Comparison of ENCODE assay signal across 15 mouse cellular contexts in genomic region chr16:34984203-34985030, GRCm38 (mm10). TPM values are rescaled to one million over a fixed set of nuclear protein-coding genes. Genes with fewer than 3 reads are reported as not detected.
A peak's percentile ranks its signal among the peaks of the same experiment; 100 is the strongest.
DNase-seq lines count a peak whose midpoint lies in the region; ATAC-seq and TF ChIP-seq lines count a peak whose summit lies in the region.
"Had no signal": no experiment of that assay in that cellular context is flagged by ENCODE, and none has a peak within 500 bp of the region (broad histone marks: within the 10 kb centered on the region; RNA-seq: fewer than 3 reads in every experiment).

No protein-coding gene starts in this region.

- H3K36me3 ChIP-seq in heart, embryonic 12.5 days, result no peaks in the 10 kb centered on the region
- peaks cover 77% of the 10 kb centered on the region for H3K36me3 ChIP-seq in lung, embryonic 14.5 days (ENCODE audit: insufficient read depth)
- peaks cover 6% of the 10 kb centered on the region; the same call in 1 of the 2 replicates for H3K36me3 ChIP-seq in stomach, embryonic 16.5 days (ENCODE audit: control insufficient read depth, insufficient read depth, low read length)

- no peak for DNase-seq in heart, adult 11 months
- DNase-seq in lung, embryonic 14.5 days, result no peak
- DNase-seq in lung, adult 2 months, result no peak
- DNase-seq in forelimb bud, embryonic 11.5 days (ENCODE audit: low read depth, low spot score), result peak; percentile 26
- DNase-seq in cerebellum, postnatal 14 days, result no peak
- no peak for DNase-seq in urinary bladder, adult 18-20 months (ENCODE audit: low spot score in 2 of 2)
- DNase-seq: cerebellum, adult 18-20 months; kidney, postnatal 14 days; liver, postnatal 0 days; right cerebral cortex, postnatal 14 days; thymus, adult 2 months had no signal

- H3K9me3 ChIP-seq in heart, embryonic 12.5 days (replicated peaks), result no peaks in the 10 kb centered on the region
- H3K9me3 ChIP-seq in lung, embryonic 14.5 days (ENCODE audit: low read depth, low read length), result no peaks in the 10 kb centered on the region
- no peaks in the 10 kb centered on the region for H3K9me3 ChIP-seq in stomach, embryonic 16.5 days (replicated peaks; ENCODE audit: control insufficient read depth, low read length)
- H3K9me3 ChIP-seq: midbrain, embryonic 10.5 days had no signal

- TF ChIP-seq POLR2A in lung, adult 2 months (IDR thresholded peaks at IDR 0.05; ENCODE audit: borderline replicate concordance, extremely low read depth, low read depth, low read length), result no peak

- H3K4me2 ChIP-seq in heart, embryonic 12.5 days, result peak overlapping the region; percentile 30; the same call in 1 of the 2 replicates
- no peak overlapping the region for H3K4me2 ChIP-seq in lung, embryonic 14.5 days
- H3K4me2 ChIP-seq in stomach, embryonic 16.5 days (ENCODE audit: low read depth, low read length), result no peak overlapping the region
- H3K4me2 ChIP-seq: hindbrain, embryonic 14.5 days had no signal

- peak overlapping the region; percentile 55; the same call in 1 of the 2 replicates for H3K27ac ChIP-seq in heart, embryonic 12.5 days (ENCODE audit: poor library complexity, severe bottlenecking)
- no peak overlapping the region; the same call in 1 of the 2 replicates for H3K27ac ChIP-seq in lung, embryonic 14.5 days (ENCODE audit: low read depth)
- peak overlapping the region; percentile 66 for H3K27ac ChIP-seq in stomach, embryonic 16.5 days (ENCODE audit: low read length)
- H3K27ac ChIP-seq: hindbrain, embryonic 14.5 days; midbrain, embryonic 10.5 days had no signal

- 43% methylated on average over 11 of the region's 11 CpGs for WGBS in heart, embryonic 12.5 days
- WGBS in lung, embryonic 14.5 days, result 34% methylated on average over 11 of the region's 11 CpGs
- 54% methylated on average over 11 of the region's 11 CpGs for WGBS in lung, adult 2 months
- 30% methylated on average over 11 of the region's 11 CpGs for WGBS in stomach, embryonic 16.5 days

- no peak for TF ChIP-seq CTCF in lung, embryonic 14.5 days (IDR thresholded peaks at IDR 0.05; ENCODE audit: low read depth)
- no peak for TF ChIP-seq CTCF in lung, adult 2 months (IDR thresholded peaks at IDR 0.05; ENCODE audit: insufficient read depth, low read length)

- H3K27me3 ChIP-seq in heart, embryonic 12.5 days (replicated peaks), result no peaks in the 10 kb centered on the region; the same call in 1 of the 2 replicates
- H3K27me3 ChIP-seq in lung, embryonic 14.5 days (ENCODE audit: insufficient read depth, low read length), result no peaks in the 10 kb centered on the region
- no peaks in the 10 kb centered on the region for H3K27me3 ChIP-seq in stomach, embryonic 16.5 days (ENCODE audit: control insufficient read depth, insufficient read depth, low read length)

- no peak overlapping the region for H3K9ac ChIP-seq in heart, embryonic 12.5 days
- no peak overlapping the region for H3K9ac ChIP-seq in lung, embryonic 14.5 days
- H3K9ac ChIP-seq in stomach, embryonic 16.5 days (ENCODE audit: low read length), result no peak overlapping the region
- H3K9ac ChIP-seq: hindbrain, embryonic 14.5 days; liver, postnatal 0 days had no signal

- no peak for ATAC-seq in heart, embryonic 12.5 days (ENCODE audit: insufficient number of reproducible peaks, low FRiP score)
- peak; percentile 42; the same call in 1 of the 2 replicates for ATAC-seq in lung, embryonic 14.5 days (ENCODE audit: insufficient read depth)
- peak; percentile 15 for ATAC-seq in stomach, embryonic 16.5 days (ENCODE audit: insufficient read depth, low FRiP score)
- ATAC-seq: liver, postnatal 0 days had no signal

- H3K4me1 ChIP-seq in heart, embryonic 12.5 days (replicated peaks), result peaks cover 34% of the 10 kb centered on the region
- H3K4me1 ChIP-seq in lung, embryonic 14.5 days (ENCODE audit: insufficient read depth), result 0 out of 2 replicates have a peak, but pooled peaks cover 4% of the 10 kb centered on the region
- H3K4me1 ChIP-seq in lung, adult 2 months (ENCODE audit: control insufficient read depth, insufficient read depth, low read length), result no peaks in the 10 kb centered on the region
- peaks cover 12% of the 10 kb centered on the region for H3K4me1 ChIP-seq in stomach, embryonic 16.5 days (ENCODE audit: control insufficient read depth, insufficient read depth, low read length)

- H3K4me3 ChIP-seq in heart, embryonic 12.5 days, result no peak overlapping the region
- no peak overlapping the region for H3K4me3 ChIP-seq in lung, embryonic 14.5 days (ENCODE audit: low read depth, low read length)
- no peak overlapping the region for H3K4me3 ChIP-seq in lung, adult 2 months (replicated peaks; ENCODE audit: extremely low read depth, low read depth, low read length)
- no peak overlapping the region for H3K4me3 ChIP-seq in stomach, embryonic 16.5 days (replicated peaks; ENCODE audit: low read length)
- H3K4me3 ChIP-seq: midbrain, embryonic 10.5 days had no signal

RNA-seq across cellular contexts. Expression of gene Hacd2, which starts 37.8 kb away (rescaled TPM):
- polyA plus RNA-seq in heart, embryonic 12.5 days (2016; fragmentation: Nextera tagmentation; extraction: Ambion mirVana), result 54.6 and 60.0 TPM in 2 replicates
- 49.7 and 50.8 TPM in 2 replicates for polyA plus RNA-seq in lung, embryonic 14.5 days (2014; fragmentation: Nextera tagmentation; extraction: Ambion mirVana)
- 22.5 and 22.7 TPM in 2 replicates for polyA plus RNA-seq in lung, adult 2 months (2012; rRNA removed)
- 106 and 112 TPM in 2 replicates for polyA plus RNA-seq in stomach, embryonic 16.5 days (2015; fragmentation: Nextera tagmentation; extraction: Ambion mirVana)
